Mouse (Mus musculus): ENCODE results near the gene Abhd16a. TPM values are rescaled to one million over a fixed set of nuclear protein-coding genes. Genes with fewer than 3 reads are reported as not detected.

The Abhd16a gene
- total RNA-seq, 2 experiments from 2014 or later, result 50.6 to 53.5 TPM

DNA sequence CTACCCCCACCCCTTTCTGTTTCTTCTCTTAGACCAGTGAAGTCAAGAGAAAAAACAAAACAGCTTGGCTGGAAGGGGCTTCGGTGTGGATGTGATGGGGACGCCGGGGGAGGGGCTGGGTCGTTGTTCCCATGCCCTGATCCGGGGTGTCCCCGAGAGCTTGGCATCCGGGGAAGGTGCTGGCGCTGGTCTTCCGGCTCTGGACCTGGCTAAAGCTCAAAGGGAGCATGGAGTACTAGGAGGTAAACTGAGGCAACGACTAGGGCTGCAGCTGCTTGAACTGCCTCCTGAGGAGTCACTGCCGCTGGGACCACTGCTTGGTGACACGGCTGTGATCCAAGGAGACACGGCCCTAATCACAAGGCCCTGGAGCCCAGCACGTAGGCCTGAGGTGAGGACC is 29.0 kb upstream of the Abhd16a start:
- DNase-seq, result no peak

DNA sequence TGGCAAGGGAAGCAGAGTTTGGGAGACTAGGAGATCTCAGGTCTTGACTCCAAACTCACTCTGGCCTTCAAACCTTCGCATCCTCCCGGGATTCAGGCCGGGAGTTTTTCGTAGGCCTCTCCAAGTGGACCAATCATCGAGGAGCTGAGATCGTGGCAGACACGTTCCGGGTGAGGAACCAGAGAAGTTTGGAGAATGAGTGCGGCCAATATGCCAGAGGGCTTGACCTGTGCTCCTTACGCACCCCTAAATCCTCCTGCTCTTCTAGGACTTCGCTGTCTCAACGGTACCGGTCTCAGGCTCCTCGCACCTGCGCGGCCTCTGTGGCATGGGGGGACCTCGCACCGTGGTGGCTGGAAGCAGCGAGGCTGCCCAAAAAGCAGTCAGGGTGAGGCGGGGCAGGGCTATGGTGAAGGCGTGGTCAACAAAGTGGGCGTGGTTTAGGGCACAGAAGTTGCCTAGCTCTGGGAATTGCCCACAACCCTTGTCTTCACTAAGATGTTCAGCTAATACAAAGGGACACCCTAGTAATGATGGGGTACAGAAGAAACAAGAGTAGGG is 28.2 kb upstream of the Abhd16a start:
- DNase-seq, result peak; percentile 50

DNA sequence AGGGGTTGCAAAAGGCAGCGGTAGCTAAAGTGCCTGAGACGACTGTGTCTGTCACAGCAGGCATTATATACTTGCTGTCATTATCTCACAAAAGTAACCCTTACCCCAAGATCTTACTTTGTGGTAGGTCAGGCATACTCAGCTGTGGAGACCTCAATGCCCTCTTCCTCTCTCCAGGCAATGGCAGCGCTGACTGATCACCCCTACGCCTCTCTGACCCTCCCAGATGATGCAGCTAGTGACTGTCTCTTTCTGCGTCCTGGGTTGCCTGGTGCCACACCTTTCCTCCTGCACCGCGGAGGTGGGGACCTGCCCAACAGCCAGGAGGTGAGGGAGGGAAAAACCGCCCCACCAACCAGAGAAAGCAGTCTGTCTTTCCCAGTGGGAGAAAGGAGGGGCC is 27.8 kb upstream of the Abhd16a start:
- no peak for DNase-seq

DNA sequence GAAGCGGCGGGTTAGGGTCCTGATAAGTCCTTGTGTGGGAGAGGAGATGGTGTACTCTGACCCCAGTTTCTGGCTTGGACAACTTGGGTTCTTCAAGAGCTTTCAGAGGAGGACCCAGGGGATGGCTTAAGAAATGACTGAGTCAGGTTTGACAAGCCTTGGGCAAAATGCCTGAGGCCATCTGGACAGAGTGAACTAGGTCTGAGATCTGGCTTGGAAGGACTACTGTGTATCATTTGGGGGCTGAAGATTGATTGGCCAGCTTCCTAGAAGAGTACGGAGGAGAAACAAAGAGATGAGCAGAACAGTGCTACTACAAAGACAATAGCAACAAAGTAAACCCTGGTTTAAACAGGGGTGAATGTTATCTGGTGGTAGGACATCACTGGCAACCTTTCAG is 25.6 kb upstream of the Abhd16a start:
- peak; percentile 53 for DNase-seq

DNA sequence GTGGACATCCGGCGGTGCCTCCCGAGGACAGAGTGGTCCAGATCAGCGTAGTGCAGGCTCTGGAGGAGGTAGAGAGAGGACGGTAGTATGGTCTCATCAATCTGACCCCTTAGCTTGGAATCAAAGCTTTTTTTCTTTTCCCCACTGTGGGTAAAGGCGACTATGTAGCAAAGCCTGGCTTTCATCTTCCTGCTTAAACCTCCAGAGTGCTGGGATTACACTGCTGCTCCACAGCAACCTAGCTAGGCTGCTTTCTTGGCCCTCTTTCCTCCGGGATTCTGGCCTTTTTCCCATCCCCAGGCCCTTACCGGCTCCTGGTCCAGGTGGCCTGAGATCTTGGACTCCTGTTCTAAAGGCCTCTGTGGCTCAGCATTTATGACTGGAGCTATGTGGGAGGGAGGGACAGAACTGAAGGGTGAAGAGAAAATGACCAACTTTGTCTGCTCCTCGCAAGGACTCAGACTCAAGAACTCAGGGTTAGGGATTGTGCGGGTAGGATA is 24.6 kb upstream of the Abhd16a start:
- no peak for DNase-seq

DNA sequence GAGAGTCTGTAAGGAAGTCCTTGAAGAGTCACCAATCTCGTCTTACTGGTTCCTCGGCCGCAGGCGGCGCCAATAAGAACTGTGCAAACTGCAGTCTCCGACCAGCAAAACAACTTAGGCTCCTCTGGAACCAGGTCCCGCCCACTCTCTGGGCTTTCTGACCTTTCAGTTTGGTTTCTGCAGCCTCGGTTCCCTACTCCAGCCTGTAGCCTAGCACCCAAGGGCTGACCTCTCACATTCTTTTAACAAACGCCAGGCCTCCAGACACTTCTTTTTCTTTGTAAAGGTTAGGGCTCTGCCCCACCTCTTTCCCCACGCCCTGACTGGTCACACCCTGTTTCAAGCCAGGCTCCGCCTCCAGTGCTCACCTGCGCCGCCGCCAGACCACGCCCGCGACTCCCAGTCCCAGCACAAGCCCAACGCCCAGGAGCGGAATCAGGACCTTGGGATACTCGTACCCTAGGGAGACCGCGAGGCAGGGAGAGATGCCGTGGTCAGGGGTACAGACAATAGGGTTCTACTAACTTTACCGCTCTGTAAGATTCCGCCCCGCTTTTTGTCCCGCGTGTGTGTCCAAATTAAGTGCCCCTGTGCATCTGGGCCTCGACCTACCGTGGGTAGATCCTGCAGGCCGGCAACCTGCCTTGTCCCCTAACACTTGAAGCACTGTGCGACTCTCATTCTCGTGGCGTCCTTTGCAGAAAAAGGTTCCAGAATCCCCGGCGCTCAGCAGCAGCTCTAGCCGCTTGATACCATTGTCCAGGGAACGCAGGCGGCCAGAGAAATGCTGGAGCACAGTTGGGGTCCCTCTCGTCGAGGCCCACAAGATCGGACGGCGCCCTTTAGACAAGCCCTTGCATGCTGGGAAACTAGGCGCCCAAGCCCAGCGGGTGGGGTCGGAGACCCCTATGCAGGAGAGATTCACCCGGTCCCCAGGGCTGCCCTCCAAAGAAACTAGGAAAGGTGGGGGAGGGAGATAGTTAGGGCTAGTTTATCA is 23.8 kb upstream of the Abhd16a start, which contains the start of gene Ly6g6c:
Gene Ly6g6c (plus strand): TSS at position 438 of the 997 bp plus-strand sequence.
- DNase-seq, result peak; percentile 40

DNA sequence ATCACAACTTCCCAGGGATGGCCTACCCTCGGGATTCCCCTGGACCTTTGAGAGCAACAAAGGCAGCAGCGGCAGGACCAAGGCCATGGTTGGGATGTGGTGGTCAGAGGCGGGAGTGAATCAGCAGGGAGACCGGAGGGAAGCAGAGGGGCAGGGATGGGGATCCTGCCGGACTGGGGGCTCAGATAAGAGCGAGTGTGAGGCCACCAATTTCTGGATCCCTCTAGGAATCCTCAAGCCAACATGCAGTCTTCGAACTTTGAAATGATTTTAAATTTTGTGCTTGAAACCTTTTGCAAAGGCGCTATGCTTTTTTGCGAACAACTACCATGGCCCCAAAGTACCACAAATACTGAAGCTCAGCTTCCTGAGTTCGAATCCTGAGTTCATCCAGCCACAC is 23.0 kb upstream of the Abhd16a start, which contains the start of gene Mpig6b:
Gene Mpig6b (minus strand): TSS at position 101 of the 400 bp plus-strand sequence.
- DNase-seq, result no peak

DNA sequence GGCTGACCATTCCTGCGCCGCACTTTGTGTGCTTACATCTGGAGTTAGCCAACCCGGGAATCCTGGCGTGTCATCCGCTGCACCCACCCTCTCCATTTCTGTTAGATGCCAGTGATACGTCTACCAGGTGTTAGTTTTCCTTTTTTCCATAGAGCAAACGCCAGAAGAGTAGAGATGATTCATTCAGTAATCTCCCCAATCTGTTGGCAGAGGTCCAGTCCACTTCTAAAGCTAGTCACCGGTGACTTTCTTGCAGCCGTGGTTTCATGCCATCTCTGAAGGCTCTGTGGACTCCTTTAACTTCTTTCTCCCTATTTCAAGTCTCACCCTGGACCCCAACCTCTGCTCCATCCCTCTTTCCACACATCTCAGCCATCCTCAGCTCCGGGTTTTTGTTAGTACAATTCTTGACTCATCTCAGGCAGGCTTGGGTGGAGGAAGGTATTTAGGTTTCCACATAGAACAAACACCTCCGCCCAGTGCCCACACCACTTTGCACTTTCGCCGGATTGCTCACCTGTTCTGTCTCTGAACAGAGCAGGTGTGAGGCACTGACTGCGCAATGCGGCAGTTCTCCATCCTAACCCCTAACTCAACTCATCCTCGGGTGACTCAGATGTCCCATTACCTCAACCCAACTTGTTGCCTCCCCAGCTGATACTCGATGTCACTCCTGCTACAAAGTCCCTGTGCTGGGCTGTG is 20.7 kb upstream of the Abhd16a start:
- DNase-seq, result no peak

DNA sequence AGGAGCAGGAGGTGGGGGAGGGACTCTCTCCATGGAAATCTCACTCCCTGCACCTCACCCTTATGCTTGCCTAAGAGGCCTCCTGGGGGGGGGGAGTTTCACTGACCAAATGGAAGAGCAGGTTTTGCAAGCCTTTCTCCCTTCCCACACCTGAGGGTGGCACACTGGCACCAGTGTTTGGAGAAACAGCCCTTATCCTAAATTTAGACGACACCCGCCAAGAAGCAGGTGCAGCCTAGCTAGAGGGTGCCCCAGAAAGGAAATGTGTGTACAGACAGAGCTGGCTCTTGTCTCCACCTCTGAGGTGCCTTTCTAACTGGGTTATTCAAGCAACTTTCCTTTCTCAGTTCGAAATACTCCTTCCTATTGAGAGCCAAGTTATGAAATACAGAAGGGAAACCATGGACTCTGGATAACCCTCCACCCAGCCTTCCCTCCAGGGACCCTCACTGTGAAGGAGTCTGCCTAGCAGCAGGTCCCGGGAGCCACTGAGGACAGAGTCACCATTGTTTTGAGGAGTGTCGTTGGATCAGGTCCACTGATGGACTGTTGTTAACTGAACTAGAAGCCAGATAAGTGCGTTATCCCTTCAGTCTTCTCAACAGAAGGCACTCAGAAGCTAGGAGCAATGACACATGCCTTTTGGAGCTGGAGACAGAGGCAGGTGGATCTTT is 18.4 kb upstream of the Abhd16a start:
- DNase-seq, result no peak

DNA sequence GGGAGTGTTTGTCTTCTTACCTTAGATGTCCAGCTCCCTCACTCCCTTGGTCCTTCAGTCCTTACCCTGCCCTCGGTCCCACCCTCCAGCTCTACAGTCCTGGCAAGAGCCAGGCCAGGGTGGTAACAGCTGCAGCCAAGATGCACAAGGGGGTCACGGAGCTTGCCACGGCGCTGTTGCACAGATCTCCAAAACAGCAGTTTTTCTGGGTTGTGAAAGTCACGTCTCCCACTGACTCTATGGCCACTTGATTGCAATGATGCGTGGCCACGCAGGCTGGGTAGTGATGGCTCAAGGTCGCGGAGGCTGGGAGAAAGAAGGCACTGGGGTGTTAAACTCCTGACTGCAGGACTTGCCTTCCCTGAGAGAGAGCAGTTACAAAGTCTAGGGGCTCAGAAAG is 17.6 kb upstream of the Abhd16a start:
- no peak for DNase-seq

DNA sequence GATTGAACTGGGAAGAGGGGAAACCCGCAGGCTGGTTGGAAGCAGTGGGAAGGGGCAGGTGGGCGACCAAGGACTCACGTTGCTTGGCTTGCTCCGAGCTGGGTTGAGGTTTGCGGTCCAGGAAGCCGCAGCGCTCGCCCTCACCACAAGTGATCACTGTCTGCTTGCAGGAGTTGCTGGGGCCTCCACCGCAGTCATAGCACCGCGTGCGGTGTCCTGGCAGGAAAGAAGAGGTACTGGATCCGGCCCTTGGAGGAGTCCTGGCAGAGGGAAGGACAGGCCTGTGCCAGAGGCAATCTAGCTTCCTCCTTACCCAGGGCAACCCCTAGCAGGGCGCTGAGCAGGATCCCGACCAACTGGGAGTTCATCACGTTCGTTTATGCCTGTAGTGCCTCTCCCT is 15.0 kb upstream of the Abhd16a start:
- DNase-seq, result no peak

DNA sequence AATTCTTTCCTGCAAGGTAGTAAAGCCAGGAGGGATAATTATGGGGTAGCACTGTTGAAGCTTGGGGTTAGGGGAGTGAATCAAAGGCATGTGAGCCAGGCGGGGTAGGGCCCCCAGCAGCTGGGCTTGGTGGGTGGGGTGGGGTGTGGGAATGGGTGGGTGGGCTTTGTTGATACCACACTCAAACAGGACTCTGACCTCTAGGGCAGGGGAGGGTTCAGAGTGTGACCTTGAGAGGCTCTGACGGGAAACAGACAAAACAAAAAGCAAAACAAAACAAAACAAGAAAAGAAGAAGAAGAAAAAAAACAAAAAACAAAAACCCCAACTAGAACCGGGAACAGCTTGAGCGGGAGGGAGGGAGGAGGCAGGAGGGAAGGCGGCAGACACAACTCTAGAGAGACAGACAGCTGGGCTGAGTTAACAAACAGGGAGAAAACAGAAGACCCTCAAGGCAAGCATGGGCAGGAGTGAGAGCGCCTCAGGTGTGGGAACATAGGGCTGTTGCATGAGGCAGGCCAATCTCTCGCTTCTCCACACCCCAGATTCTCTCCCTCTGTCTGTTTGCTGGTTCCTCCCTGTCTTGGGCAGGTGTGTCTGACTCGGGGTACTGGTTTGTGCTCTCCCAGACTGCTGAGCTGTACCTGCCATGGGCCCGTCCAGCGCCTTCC is 12.4 kb upstream of the Abhd16a start, which contains the start of gene Ly6g6e:
Gene Ly6g6e (plus strand): TSS at position 396 of the 670 bp plus-strand sequence.
- DNase-seq, result no peak

DNA sequence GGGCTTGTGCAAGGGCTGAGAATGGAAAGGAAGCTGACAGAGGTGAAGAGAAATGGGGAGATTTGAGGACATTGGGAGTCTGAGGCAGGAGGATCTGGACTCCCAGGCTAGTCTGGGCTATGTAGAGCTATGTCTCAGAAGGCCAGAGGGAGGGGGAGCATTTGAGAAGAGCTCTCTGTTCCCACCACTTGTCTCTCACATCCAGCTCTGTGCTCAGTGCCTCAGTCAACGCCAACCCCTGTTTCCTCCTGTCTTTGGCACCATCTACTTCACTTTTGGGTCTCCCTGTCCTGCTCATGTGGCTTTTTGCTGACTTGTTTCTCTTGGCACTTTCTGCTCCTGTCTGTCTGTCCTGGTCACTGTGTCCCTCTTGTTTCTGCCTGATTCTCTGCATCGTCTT is 11.8 kb upstream of the Abhd16a start:
- DNase-seq, result no peak

DNA sequence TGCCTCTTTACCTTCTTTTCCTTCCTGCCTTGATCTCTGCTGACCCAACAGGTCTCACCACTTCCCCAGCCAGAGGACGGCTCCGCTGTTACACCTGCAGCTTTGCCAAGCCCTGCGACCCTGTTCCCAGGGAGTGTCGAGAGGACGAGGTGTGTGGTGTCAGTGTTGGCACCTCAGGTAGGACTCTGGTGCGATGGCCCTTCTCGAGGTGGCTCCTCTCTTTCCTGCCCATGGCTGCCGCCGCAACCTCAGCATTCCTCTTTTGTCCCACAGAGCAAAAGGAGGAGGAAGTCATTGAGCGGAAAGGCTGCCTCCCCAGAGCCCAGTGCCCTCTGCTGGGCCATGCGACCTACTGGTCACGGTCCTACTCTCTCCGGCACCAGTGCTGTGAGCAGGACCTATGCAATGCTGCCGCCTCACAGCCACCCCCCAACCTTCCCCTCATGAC is 11.3 kb upstream of the Abhd16a start, which contains the start of gene Ly6g6d:
Gene Ly6g6d (minus strand): TSS at position 280 of the 448 bp plus-strand sequence.
- DNase-seq, result peak; percentile 71

DNA sequence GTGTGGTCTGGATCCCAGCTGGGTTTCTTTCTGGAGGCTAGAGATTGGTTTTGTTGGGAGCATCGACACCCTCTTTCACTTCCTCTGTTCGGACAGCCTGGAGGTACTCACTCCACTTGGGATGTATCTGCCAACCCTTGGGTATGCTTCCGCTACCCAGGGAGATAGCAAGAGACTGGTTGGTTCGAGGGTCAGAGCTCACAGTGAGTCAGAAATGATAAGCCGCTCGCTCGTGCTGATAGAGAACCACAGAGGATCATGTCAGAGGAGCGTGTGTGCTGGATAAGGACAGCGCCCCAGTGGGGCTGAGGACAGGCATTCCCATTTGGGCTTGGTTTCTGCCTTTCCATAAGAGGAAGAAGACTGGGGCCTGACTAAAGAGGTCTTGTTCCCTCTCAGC is 9.3 kb upstream of the Abhd16a start:
- DNase-seq, result no peak

DNA sequence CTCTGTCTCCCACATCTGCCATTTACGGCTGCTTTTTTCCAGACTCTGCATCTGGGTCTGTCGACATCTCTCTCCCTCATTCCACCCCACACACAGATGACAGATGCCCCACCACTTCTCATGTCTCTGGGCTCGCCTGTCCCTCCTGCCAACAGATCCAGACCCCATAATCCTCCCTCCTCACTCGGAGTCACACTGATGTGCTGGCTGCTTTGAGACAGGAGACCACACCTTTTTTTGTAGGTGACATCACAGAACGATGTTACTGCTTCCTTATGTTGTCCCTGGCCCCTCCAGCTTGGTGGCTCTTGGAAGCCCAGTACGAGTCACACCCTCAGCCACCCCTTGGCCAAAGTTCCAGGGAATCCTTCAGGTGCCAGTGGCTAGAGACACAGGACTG is 8.8 kb upstream of the Abhd16a start:
- no peak for DNase-seq

DNA sequence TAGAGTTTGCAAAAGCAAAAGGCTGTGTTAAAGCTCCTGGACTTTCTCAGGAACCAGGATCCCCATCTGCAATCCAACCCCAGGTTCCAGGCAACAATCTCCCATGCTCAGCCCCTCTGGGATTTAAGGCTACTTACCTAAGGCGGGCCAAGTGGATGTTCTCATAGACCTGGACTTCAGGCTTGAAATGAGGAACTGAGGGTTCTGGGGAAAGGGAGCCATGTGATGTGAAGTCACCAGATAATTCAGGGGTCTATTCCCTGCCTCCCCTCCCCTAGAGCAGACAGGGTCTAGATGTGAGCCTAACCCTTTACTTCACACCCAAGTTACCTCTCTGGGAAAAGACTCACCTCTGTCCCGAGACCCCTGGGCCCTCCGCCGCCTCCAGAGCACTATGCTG is 8.4 kb upstream of the Abhd16a start:
- DNase-seq, result no peak

DNA sequence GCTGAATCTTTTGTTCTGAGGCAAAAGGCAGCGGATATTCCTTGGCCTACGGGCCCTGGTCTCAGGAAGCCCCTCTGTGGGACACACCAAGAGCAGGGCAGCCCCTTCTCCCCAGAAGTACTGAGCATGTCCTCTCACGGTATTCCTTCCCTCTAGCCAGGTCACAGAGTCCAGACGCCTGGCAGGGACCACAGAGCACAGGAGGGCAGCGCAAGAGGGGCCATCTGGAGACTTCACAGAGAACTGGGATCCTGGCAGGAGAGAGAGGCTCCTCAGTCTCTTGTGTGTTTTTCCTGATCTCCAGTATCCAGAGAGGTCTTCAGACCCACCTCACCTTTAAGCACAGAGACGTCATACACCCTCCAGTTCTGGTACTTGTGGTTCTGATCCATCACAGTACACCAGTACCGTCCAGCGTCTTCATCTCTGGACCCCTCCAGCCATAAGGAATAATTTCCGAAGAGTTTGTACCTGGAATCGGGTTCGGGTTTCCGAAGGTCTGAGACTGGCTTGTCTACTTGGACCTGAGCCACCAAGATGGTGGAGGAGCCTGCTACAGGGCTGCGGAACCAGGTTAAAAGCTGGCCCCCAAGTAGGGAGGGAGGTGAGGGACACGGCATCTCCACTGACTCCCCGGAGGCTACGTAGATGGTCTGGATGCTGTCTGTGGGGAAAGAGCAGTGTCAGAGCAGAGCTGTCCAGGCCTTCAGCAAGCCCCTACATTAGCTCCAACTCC is 6.1 kb upstream of the Abhd16a start:
- no peak for DNase-seq

DNA sequence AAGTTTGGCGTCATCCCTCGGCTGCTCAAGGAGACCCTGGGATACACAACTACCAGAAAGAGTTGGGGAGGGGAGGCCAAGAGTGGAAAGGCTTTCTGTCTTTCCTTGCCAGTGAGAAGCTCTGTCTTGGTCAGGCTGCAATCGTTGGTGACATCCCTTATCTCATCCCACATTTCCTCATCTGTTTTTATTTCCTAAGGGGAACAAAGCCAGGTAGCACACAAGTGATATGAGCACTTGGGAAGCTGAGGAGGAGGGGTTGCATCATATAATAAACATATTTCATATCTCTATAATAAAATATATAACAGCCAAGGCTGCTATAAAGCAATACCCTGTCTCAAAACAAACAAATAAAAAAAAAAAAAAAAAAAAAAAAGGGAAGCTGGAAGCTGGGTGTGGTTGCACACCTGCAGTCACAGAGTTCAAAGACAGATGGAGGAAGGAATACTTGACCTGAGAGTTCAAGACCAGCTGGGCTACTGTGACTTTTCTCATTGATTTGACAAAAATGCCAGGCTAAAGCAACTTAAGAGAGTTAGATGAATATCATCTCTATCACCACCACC is 5.0 kb upstream of the Abhd16a start:
- no peak for DNase-seq

DNA sequence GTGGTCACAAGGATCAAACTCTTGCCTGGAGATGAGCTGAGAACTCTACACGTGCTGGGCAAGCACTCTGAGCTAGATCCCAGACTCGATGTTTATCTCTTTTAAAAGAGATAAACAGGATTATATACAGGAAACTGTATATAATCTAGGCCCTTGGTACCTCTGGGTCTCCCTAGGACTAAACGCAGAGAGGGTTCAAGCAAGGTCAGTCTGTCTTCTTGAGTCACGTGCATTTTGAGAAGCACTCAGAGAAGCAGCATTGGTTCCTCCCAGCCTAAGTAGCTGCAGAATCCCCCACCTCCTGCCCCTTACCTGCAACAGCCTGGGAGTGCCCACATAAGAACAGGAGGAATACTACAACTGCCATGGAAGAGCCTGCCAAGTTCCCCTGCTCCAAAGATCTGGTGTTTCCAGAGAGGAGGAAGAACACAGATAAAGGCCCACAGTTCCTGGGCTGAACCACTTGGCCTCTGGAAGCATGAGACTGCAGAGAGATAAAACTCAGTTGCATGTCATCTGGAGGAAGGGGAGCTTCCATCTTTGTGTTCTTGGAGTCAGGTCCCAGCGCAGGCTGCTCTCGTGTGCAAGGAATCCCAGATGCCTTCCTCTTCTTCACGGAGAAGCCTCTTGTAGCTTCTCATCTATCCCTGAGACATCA is 3.7 kb upstream of the Abhd16a start, which contains the start of gene Ly6g6f:
Gene Ly6g6f (minus strand): TSS at position 403 of the 658 bp plus-strand sequence.
- no peak for DNase-seq

Data from heart, postnatal 4 days (tissue).